Mouse (Mus musculus): ENCODE results near the gene Sde2. TPM values are rescaled to one million over a fixed set of nuclear protein-coding genes. Genes with fewer than 3 reads are reported as not detected.

The Sde2 gene
- total RNA-seq, 1 experiment, result 39.6 TPM

- Histone ChIP-seq H3K36me3 (ENCODE audit: control insufficient read depth, insufficient read depth, low read length, poor library complexity, severe bottlenecking) (peaks cover 22% of the 10 kb centered on the region), H3K9me3 (ENCODE audit: control insufficient read depth, insufficient read depth, low read depth, low read length) (no peaks in the 10 kb centered on the region), H3K27ac (ENCODE audit: insufficient read depth, low read depth, low read length, poor library complexity, severe bottlenecking) (no peak overlapping the region), H3K9ac (ENCODE audit: insufficient read depth, low read depth, low read length, poor library complexity, severe bottlenecking) (no peak overlapping the region), H3K4me3 (ENCODE audit: insufficient read depth in 1 of 2, low read depth in 1 of 2, low read length in 2 of 2, poor library complexity in 1 of 2, severe bottlenecking in 1 of 2) (no peak overlapping the region), H3K4me1 (ENCODE audit: control insufficient read depth in 2 of 2, insufficient read depth in 2 of 2, low read length in 2 of 2, poor library complexity in 1 of 2) (peaks cover 5 to 6% of the 10 kb centered on the region in 2 experiments; a peak in 2 of 4 replicates)
- DNase-seq (ENCODE audit: low read depth, low spot score), result no peak
- peak; percentile 100 for TF ChIP-seq ZNF384 (IDR thresholded peaks at IDR 0.05; ENCODE audit: low read depth, low read length)
- TF ChIP-seq MAFK (IDR thresholded peaks at IDR 0.05; ENCODE audit: insufficient read depth, low read depth, low read length), result peak; percentile 46; the same call in 1 of the 2 replicates
- TF ChIP-seq CHD2 (IDR thresholded peaks at IDR 0.05; ENCODE audit: low read depth, low read length), result no peak
- in situ Hi-C loops (cut with MboI; ENCODE audit: low sequenced_read_pairs in 2 of 2, unreplicated experiment in 2 of 2), result no loop called here
Observed at GRCm38 (mm10) chr1:180901107-180901506, 50.2 kb downstream of the Sde2 start.

GRCm38 (mm10) chr1:180902915-180903314, 52.0 kb downstream of the Sde2 start:
- in situ Hi-C loops (cut with MboI; ENCODE audit: low sequenced_read_pairs in 2 of 2, unreplicated experiment in 2 of 2), result no loop called here
- H3K9ac ChIP-seq (ENCODE audit: insufficient read depth, low read depth, low read length, poor library complexity, severe bottlenecking), result no peak overlapping the region
- no peak for TF ChIP-seq ZNF384 (IDR thresholded peaks at IDR 0.05; ENCODE audit: low read depth, low read length)
- no peak for TF ChIP-seq HCFC1 (IDR thresholded peaks at IDR 0.05; ENCODE audit: borderline replicate concordance, insufficient read depth, low read length)
- TF ChIP-seq ZC3H11A (IDR thresholded peaks at IDR 0.05; ENCODE audit: borderline replicate concordance, low read depth, low read length), result no peak

DNA sequence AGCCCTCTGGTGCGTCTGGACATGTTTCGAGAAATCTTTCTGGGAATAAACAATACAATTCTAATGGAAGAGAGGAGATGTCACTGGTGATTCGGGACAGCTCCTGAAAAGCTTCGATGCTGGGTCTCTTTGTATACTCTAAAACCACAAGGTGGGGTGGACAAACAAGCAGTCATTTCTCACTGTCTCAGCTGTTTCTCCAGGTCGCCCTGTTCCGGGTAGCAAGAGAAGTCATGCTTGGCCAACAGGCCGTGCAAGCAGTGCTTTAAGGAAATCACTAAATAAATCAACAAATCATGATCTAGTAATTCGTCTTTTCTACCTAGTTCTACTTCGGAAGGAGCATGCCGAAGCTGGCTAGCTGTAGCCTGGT, 52.7 kb downstream of the Sde2 start:
- Histone ChIP-seq H3K27ac (ENCODE audit: insufficient read depth, low read depth, low read length, poor library complexity, severe bottlenecking) (peak overlapping the region; percentile 54; the same call in 1 of the 2 replicates), H3K4me1 (ENCODE audit: control insufficient read depth in 2 of 2, insufficient read depth in 2 of 2, low read length in 2 of 2, poor library complexity in 1 of 2) (peaks cover 4 to 17% of the 10 kb centered on the region in 2 experiments; a peak in 2 of 4 replicates), H3K4me3 (ENCODE audit: insufficient read depth in 1 of 2, low read depth in 1 of 2, low read length in 2 of 2, poor library complexity in 1 of 2, severe bottlenecking in 1 of 2) (peak overlapping the region; percentile 38 to 81), H3K9ac (ENCODE audit: insufficient read depth, low read depth, low read length, poor library complexity, severe bottlenecking) (peak overlapping the region; percentile 53; the same call in 1 of the 2 replicates), H3K36me3 (ENCODE audit: control insufficient read depth, insufficient read depth, low read length, poor library complexity, severe bottlenecking) (peaks cover 30% of the 10 kb centered on the region), H3K9me3 (ENCODE audit: control insufficient read depth, insufficient read depth, low read depth, low read length) (no peaks in the 10 kb centered on the region)
- in situ Hi-C loops (cut with MboI; ENCODE audit: low sequenced_read_pairs in 2 of 2, unreplicated experiment in 2 of 2), result no loop called here
- no peak for TF ChIP-seq ZNF384 (IDR thresholded peaks at IDR 0.05; ENCODE audit: low read depth, low read length)
- TF ChIP-seq ZC3H11A (IDR thresholded peaks at IDR 0.05; ENCODE audit: borderline replicate concordance, low read depth, low read length), result no peak
- no peak for TF ChIP-seq HCFC1 (IDR thresholded peaks at IDR 0.05; ENCODE audit: borderline replicate concordance, insufficient read depth, low read length)
- TF ChIP-seq CHD2 (IDR thresholded peaks at IDR 0.05; ENCODE audit: low read depth, low read length), result no peak
- DNase-seq (ENCODE audit: low read depth, low spot score), result no peak

More at GRCm38 (mm10) chr1:180902915-180903314, 52.0 kb downstream of the Sde2 start:
- no peaks in the 10 kb centered on the region for H3K9me3 ChIP-seq (ENCODE audit: control insufficient read depth, insufficient read depth, low read depth, low read length)
- H3K36me3 ChIP-seq (ENCODE audit: control insufficient read depth, insufficient read depth, low read length, poor library complexity, severe bottlenecking), result peaks cover 24% of the 10 kb centered on the region
- peak; percentile 87 for DNase-seq (ENCODE audit: low read depth, low spot score)
- H3K4me1 ChIP-seq (ENCODE audit: control insufficient read depth in 2 of 2, insufficient read depth in 2 of 2, low read length in 2 of 2, poor library complexity in 1 of 2), result peaks cover 4 to 17% of the 10 kb centered on the region in 2 experiments; a peak in 2 of 4 replicates
- no peak overlapping the region for H3K4me3 ChIP-seq (ENCODE audit: insufficient read depth in 1 of 2, low read depth in 1 of 2, low read length in 2 of 2, poor library complexity in 1 of 2, severe bottlenecking in 1 of 2)
- no peak overlapping the region; the same call in 1 of the 2 replicates for H3K27ac ChIP-seq (ENCODE audit: insufficient read depth, low read depth, low read length, poor library complexity, severe bottlenecking)

GRCm38 (mm10) chr1:180904039-180904814, 53.3 kb downstream of the Sde2 start, which contains the start of gene Pycr2:
Pycr2 (plus strand) TSS chr1:180904293.
- in situ Hi-C loops (cut with MboI; ENCODE audit: low sequenced_read_pairs in 2 of 2, unreplicated experiment in 2 of 2), result no loop called here
- TF ChIP-seq ZNF384 (IDR thresholded peaks at IDR 0.05; ENCODE audit: low read depth, low read length) (no peak), CHD2 (IDR thresholded peaks at IDR 0.05; ENCODE audit: low read depth, low read length) (peak; percentile 60; the same call in 1 of the 2 replicates)

GRCm38 (mm10) chr1:180904815-180905080, 53.8 kb downstream of the Sde2 start:
- H3K9ac ChIP-seq (ENCODE audit: insufficient read depth, low read depth, low read length, poor library complexity, severe bottlenecking), result peak overlapping the region; percentile 84
- no peak for TF ChIP-seq ZNF384 (IDR thresholded peaks at IDR 0.05; ENCODE audit: low read depth, low read length)
- no peak for TF ChIP-seq HCFC1 (IDR thresholded peaks at IDR 0.05; ENCODE audit: borderline replicate concordance, insufficient read depth, low read length)
- TF ChIP-seq MAFK (IDR thresholded peaks at IDR 0.05; ENCODE audit: insufficient read depth, low read depth, low read length), result no peak
- no peak for TF ChIP-seq CHD2 (IDR thresholded peaks at IDR 0.05; ENCODE audit: low read depth, low read length)
- no peak for TF ChIP-seq ZC3H11A (IDR thresholded peaks at IDR 0.05; ENCODE audit: borderline replicate concordance, low read depth, low read length)
- H3K36me3 ChIP-seq (ENCODE audit: control insufficient read depth, insufficient read depth, low read length, poor library complexity, severe bottlenecking), result peaks cover 34% of the 10 kb centered on the region
- H3K27ac ChIP-seq (ENCODE audit: insufficient read depth, low read depth, low read length, poor library complexity, severe bottlenecking), result no peak overlapping the region; the same call in 1 of the 2 replicates
- peaks cover 4 to 22% of the 10 kb centered on the region in 2 experiments; a peak in 2 of 4 replicates for H3K4me1 ChIP-seq (ENCODE audit: control insufficient read depth in 2 of 2, insufficient read depth in 2 of 2, low read length in 2 of 2, poor library complexity in 1 of 2)
- peak overlapping the region; percentile 81 to 87 for H3K4me3 ChIP-seq (ENCODE audit: insufficient read depth in 1 of 2, low read depth in 1 of 2, low read length in 2 of 2, poor library complexity in 1 of 2, severe bottlenecking in 1 of 2)
- in situ Hi-C loops (cut with MboI; ENCODE audit: low sequenced_read_pairs in 2 of 2, unreplicated experiment in 2 of 2), result no loop called here
- H3K9me3 ChIP-seq (ENCODE audit: control insufficient read depth, insufficient read depth, low read depth, low read length), result no peaks in the 10 kb centered on the region
- no peak for DNase-seq (ENCODE audit: low read depth, low spot score)

More at GRCm38 (mm10) chr1:180904039-180904814, 53.3 kb downstream of the Sde2 start, which contains the start of gene Pycr2:
- peak; percentile 92 for DNase-seq (ENCODE audit: low read depth, low spot score)
- H3K4me3 ChIP-seq (ENCODE audit: insufficient read depth in 1 of 2, low read depth in 1 of 2, low read length in 2 of 2, poor library complexity in 1 of 2, severe bottlenecking in 1 of 2), result peak within 1 kb of the TSS; percentile 81 to 87
- H3K4me1 ChIP-seq (ENCODE audit: control insufficient read depth in 2 of 2, insufficient read depth in 2 of 2, low read length in 2 of 2, poor library complexity in 1 of 2), result peaks cover 4 to 21% of the 10 kb centered on the region in 2 experiments; a peak in 2 of 4 replicates
- peaks cover 34% of the 10 kb centered on the region for H3K36me3 ChIP-seq (ENCODE audit: control insufficient read depth, insufficient read depth, low read length, poor library complexity, severe bottlenecking)
- H3K27ac ChIP-seq (ENCODE audit: insufficient read depth, low read depth, low read length, poor library complexity, severe bottlenecking), result peak within 1 kb of the TSS; percentile 54
- peak within 1 kb of the TSS; percentile 84 for H3K9ac ChIP-seq (ENCODE audit: insufficient read depth, low read depth, low read length, poor library complexity, severe bottlenecking)
- no peaks in the 10 kb centered on the region for H3K9me3 ChIP-seq (ENCODE audit: control insufficient read depth, insufficient read depth, low read depth, low read length)
